Mouse (Mus musculus) CH12.LX (cell line): ENCODE results near the gene Dnase2b.

Experiments
- CTCF ChIP-seq, 2 experiments: IDR thresholded peaks in 1 of 2; conservative IDR thresholded peaks in 1 of 2; 2 replicates each; pipeline ENCODE4 v1.5.1; 2011 to 2012; ENCODE audit warnings: low read depth in 2 of 2, low read length in 2 of 2, improper control_type of control experiment in 1 of 2, inconsistent platforms in 1 of 2, mild to moderate bottlenecking in 1 of 2, moderate library complexity in 1 of 2
- ELF1 ChIP-seq: IDR thresholded peaks from 2 replicates; pipeline ENCODE4 v1.6.1; 2014; ENCODE audit warnings: low read depth, mild to moderate bottlenecking, inconsistent platforms, low read length, improper control_type of control experiment
- ETS1 ChIP-seq: conservative IDR thresholded peaks from 2 replicates; pipeline ENCODE4 v1.6.1; 2012; ENCODE audit warnings: low read depth, mild to moderate bottlenecking, inconsistent platforms, low read length, improper control_type of control experiment, moderate library complexity
- GABPA ChIP-seq: IDR thresholded peaks from 2 replicates; pipeline ENCODE4 v1.6.1; 2012; ENCODE audit warnings: low read depth, low read length, improper control_type of control experiment, inconsistent platforms; ENCODE audit not compliant: insufficient replicate concordance
- HCFC1 ChIP-seq: IDR thresholded peaks from 2 replicates; pipeline ENCODE4 v1.6.1; 2012; ENCODE audit warnings: low read depth, mild to moderate bottlenecking, inconsistent platforms, low read length, improper control_type of control experiment
- MAFK ChIP-seq: IDR thresholded peaks from 2 replicates; pipeline ENCODE4 v1.6.1; 2011; ENCODE audit warnings: low read length, improper control_type of control experiment; ENCODE audit not compliant: insufficient replicate concordance
- MAX ChIP-seq: IDR thresholded peaks from 2 replicates; pipeline ENCODE4 v1.6.1; 2011; ENCODE audit warnings: low read length, improper control_type of control experiment
- PAX5 ChIP-seq: IDR thresholded peaks from 2 replicates; pipeline ENCODE4 v1.6.1; 2012; ENCODE audit warnings: low read length, inconsistent platforms, mixed read lengths
- POLR2A ChIP-seq: IDR thresholded peaks from 2 replicates; pipeline ENCODE4 v1.6.1; 2011; ENCODE audit warnings: low read depth, mild to moderate bottlenecking, improper control_type of control experiment, low read length
- UBTF ChIP-seq: IDR thresholded peaks from 2 replicates; pipeline ENCODE4 v1.6.1; 2012; ENCODE audit warnings: low read depth, mild to moderate bottlenecking, inconsistent platforms, low read length, improper control_type of control experiment, moderate library complexity
- USF1 ChIP-seq: IDR thresholded peaks from 2 replicates; pipeline ENCODE4 v1.6.1; 2014; ENCODE audit warnings: low read depth, mild to moderate bottlenecking, inconsistent platforms, low read length, improper control_type of control experiment
- ZMIZ1 ChIP-seq: IDR thresholded peaks from 2 replicates; pipeline ENCODE4 v1.6.1; 2012; ENCODE audit warnings: low read depth, mild to moderate bottlenecking, inconsistent platforms, low read length, improper control_type of control experiment

GRCm38 (mm10) chr3:146620101-146620500 lies 4.7 kb upstream of the Dnase2b start:
- TF ChIP-seq POLR2A (no peak), PAX5 (no peak), ZMIZ1 (no peak), UBTF (no peak), HCFC1 (no peak), ELF1 (no peak), MAFK (no peak), MAX (no peak), ETS1 (no peak), USF1 (no peak), CTCF (conservative IDR thresholded peaks at IDR 0.05 in 1 of 2, IDR thresholded peaks at IDR 0.05 in 1 of 2; ENCODE audit: low read depth in 2 of 2, low read length in 2 of 2) (no peak), GABPA (no peak)
